Mouse (Mus musculus) limb, embryonic 14.5 days (tissue): ENCODE measurements around the gene Oaf. TPM values are rescaled to one million over a fixed set of nuclear protein-coding genes. Genes with fewer than 3 reads are reported as not detected.
A peak's percentile ranks its signal among the peaks of the same experiment; 100 is the strongest.

Experiments used
- ATAC-seq: fragments of 200-750 bp; cut with Nextera tagmentation; 2 replicates; pipeline ENCODE4 v1.8.0; 2017; ENCODE audit warnings: low read depth, moderate number of reproducible peaks, moderate TSS enrichment; ENCODE audit not compliant: low FRiP score
- DNase-seq: peaks from one replicate; pipeline ENCODE4 v3.0.0-alpha.2; 2015; ENCODE audit warnings: low spot score
- H3K27ac ChIP-seq: fragments of 300-500 bp; sonication (generic); replicated peaks from 2 replicates; pipeline ENCODE4 v1.5.1; 2014; ENCODE audit warnings: low read depth, mild to moderate bottlenecking, low read length, moderate library complexity, mixed read lengths
- H3K27me3 ChIP-seq: fragments of 300-500 bp; sonication (generic); 2 replicates; pipeline ENCODE4 v1.6.1; 2014; ENCODE audit warnings: low read length, mixed read lengths; ENCODE audit not compliant: control insufficient read depth, insufficient read depth
- H3K36me3 ChIP-seq: fragments of 300-500 bp; sonication (generic); 2 replicates; pipeline ENCODE4 v1.6.1; 2014; ENCODE audit warnings: mild to moderate bottlenecking, low read length, moderate library complexity, mixed read lengths; ENCODE audit not compliant: control insufficient read depth, insufficient read depth
- H3K4me1 ChIP-seq: fragments of 300-500 bp; sonication (generic); 2 replicates; pipeline ENCODE4 v1.6.1; 2014; ENCODE audit warnings: antibody characterized with exemption, low read length, mixed read lengths; ENCODE audit not compliant: control insufficient read depth, insufficient read depth
- H3K4me2 ChIP-seq: fragments of 300-500 bp; sonication (generic); replicated peaks from 2 replicates; pipeline ENCODE4 v1.6.1; 2014; ENCODE audit warnings: low read depth, mild to moderate bottlenecking, low read length, moderate library complexity; ENCODE audit not compliant: severe bottlenecking
- H3K4me3 ChIP-seq: fragments of 300-500 bp; sonication (generic); replicated peaks from 2 replicates; pipeline ENCODE4 v1.5.1; 2014; ENCODE audit warnings: low read length
- H3K9ac ChIP-seq: fragments of 300-500 bp; sonication (generic); 2 replicates; pipeline ENCODE4 v1.6.1; 2014; ENCODE audit warnings: mild to moderate bottlenecking, low read depth, low read length, moderate library complexity; ENCODE audit not compliant: severe bottlenecking
- H3K9me3 ChIP-seq: fragments of 300-500 bp; sonication (generic); 2 replicates; pipeline ENCODE4 v1.6.1; 2016; ENCODE audit warnings: low read length; ENCODE audit not compliant: control insufficient read depth
- POLR2A ChIP-seq: fragments of 200-500 bp; IDR thresholded peaks from 2 replicates; pipeline ENCODE4 v1.8.0; 2012; ENCODE audit warnings: inconsistent platforms, mild to moderate bottlenecking, moderate library complexity, borderline replicate concordance; ENCODE audit not compliant: insufficient read depth, insufficient read length; ENCODE audit errors: extremely low read depth
- WGBS: fragments of 180-500 bp; shearing (Covaris S2); extraction: QIAGEN DNeasy Blood & Tissue Kit; methylation state at CpG from one replicate; pipeline ENCODE4 v1.1.7; 2014; 5-methylcytosine and 5-hydroxymethylcytosine counted together
- polyA plus RNA-seq, 2 experiments: library from polyadenylated mRNA; depleted of rRNA in 1 of 2; stranded (reverse) in 1 of 2; unstranded in 1 of 2; fragments of >200 nt; fragmentation: Nextera tagmentation in 1 of 2; extraction: Ambion mirVana in 1 of 2; gene quantifications; 2 replicates each; pipeline versions ENCODE4 v1.2.1 to v1.2.3; 2012 to 2014

Gene Oaf
- polyA plus RNA-seq, 2 experiments = 145 to 154 TPM

DNA sequence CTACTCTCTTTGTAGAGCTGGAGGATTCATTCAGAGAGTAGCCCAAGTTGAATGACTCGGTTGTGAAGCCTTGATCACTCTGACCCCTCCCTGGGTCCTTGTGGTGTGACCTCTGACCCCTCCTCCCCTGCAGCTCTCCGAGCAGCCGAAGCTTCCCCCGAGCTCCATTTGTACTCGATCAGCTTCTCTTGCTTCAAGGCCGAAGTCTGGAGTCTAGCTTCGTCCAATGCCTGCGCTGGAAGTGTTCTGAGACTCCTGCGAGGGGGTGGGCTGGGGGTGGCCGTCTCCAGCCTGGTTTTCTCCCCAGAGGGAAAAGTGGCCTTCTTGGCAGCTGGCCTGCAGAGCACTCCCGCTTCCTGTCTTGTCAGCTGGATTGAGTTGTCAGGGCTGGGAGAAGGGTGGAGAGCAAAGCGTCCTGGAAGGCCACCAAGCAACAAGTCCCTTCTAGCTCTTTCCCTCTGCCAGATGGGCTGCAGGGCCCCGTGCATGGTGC is 29.5 kb downstream of the Oaf start, which contains the start of gene Pou2f3:
Gene Pou2f3 (minus strand): TSS at position 180 of the 493 bp plus-strand sequence.
- ATAC-seq (no peak), DNase-seq (peak; percentile 44)
- H3K4me3 ChIP-seq = no peak within 1 kb of the TSS
- H3K27me3 ChIP-seq = peaks cover 13% of the 10 kb centered on the region
- no peak for TF ChIP-seq POLR2A
- 7% methylated on average over 13 of the region's 13 CpGs for WGBS
- H3K4me1 ChIP-seq = peaks cover 18% of the 10 kb centered on the region
- no peaks in the 10 kb centered on the region for H3K9me3 ChIP-seq
- H3K27ac ChIP-seq = 0 out of 2 replicates have a peak within 1 kb of the TSS, but pooled peaks have one; percentile 13
- H3K36me3 ChIP-seq = no peaks in the 10 kb centered on the region
- peak within 1 kb of the TSS; percentile 25; the same call in 1 of the 2 replicates for H3K4me2 ChIP-seq
- peak within 1 kb of the TSS; percentile 12; the same call in 1 of the 2 replicates for H3K9ac ChIP-seq

GRCm38 (mm10) chr9:43206022-43206390 is 33.7 kb downstream of the Oaf start:
- ATAC-seq (no peak), DNase-seq (no peak)
- peaks cover 22% of the 10 kb centered on the region for H3K4me1 ChIP-seq
- WGBS = 4% methylated on average over 12 of the region's 15 CpGs
- no peaks in the 10 kb centered on the region for H3K9me3 ChIP-seq
- no peak for TF ChIP-seq POLR2A
- peak overlapping the region; percentile 36; the same call in 1 of the 2 replicates for H3K9ac ChIP-seq
- peak overlapping the region; percentile 62 for H3K4me2 ChIP-seq
- no peaks in the 10 kb centered on the region for H3K36me3 ChIP-seq
- H3K27ac ChIP-seq = no peak overlapping the region
- peak overlapping the region; percentile 36 for H3K4me3 ChIP-seq
- peaks cover 25% of the 10 kb centered on the region for H3K27me3 ChIP-seq

DNA sequence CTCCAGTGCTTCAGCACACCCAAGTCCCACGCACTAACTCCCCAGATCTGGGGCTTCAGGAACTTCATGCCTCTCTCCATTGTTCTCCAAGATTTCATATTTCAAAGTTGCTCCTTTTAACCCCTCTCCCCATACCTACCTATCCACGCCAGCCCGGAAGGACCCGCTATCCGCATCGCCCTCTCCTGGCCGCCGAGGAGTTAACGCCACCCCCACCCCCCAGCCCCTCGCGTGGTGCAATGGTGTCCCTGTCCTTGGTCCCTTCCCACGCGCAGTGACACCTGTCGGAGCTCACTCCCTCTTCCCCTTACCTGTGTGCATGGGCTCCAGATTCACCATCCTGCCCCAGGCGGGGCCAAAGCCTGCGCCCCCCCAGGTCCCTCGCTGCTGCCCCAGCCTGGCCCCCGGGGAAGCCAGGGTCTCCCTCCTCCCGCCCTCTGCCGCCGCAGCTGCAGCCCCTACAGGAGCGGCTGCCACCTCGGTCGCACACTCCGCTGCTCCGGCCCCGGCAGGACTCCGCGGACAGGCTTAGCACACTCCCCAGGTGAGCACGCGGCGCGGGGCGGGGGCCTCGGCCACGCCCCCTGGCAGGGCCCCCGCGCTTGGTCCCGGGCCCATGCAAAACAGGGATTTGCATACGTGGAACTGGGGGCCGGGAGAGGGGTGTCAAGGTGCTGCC is 34.2 kb downstream of the Oaf start:
- peaks cover 25% of the 10 kb centered on the region for H3K27me3 ChIP-seq
- TF ChIP-seq POLR2A = no peak
- H3K4me3 ChIP-seq = peak overlapping the region; percentile 36
- H3K4me1 ChIP-seq = peaks cover 18% of the 10 kb centered on the region
- no peaks in the 10 kb centered on the region for H3K36me3 ChIP-seq
- peak overlapping the region; percentile 36; the same call in 1 of the 2 replicates for H3K9ac ChIP-seq
- WGBS = 2% methylated on average over 33 of the region's 41 CpGs
- peak overlapping the region; percentile 62 for H3K4me2 ChIP-seq
- no peaks in the 10 kb centered on the region for H3K9me3 ChIP-seq
- ATAC-seq (no peak), DNase-seq (no peak)
- H3K27ac ChIP-seq = no peak overlapping the region

DNA sequence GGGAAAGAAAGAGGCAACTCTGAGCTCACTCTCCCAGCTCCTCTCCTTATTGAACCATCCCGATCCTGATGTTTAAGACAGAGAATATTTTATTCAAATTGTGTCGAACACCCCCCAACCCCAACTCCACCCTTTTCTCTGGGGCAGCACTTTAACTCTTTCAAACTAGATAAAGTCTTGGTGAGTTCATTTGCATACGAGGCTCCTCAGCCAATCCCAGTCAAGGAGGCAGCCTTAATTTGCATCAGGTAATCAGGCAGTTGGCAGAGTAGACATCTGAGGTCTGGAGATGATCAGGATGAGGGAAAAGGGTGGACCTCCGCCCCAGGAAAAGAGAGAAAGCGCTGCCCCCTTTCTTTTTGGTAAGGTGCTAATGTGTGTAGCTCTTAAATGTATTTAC is 39.5 kb downstream of the Oaf start:
- DNase-seq = no peak
- Histone ChIP-seq H3K27ac (no peak overlapping the region), H3K36me3 (no peaks in the 10 kb centered on the region), H3K9ac (no peak overlapping the region), H3K27me3 (peaks cover 12% of the 10 kb centered on the region), H3K4me3 (no peak overlapping the region), H3K9me3 (no peaks in the 10 kb centered on the region), H3K4me2 (peak overlapping the region; percentile 23; the same call in 1 of the 2 replicates), H3K4me1 (peaks cover 6% of the 10 kb centered on the region)
- no peak for TF ChIP-seq POLR2A
- no peak for ATAC-seq
- 6% methylated on average over 5 of the region's 5 CpGs for WGBS

GRCm38 (mm10) chr9:43194001-43194400 is 45.7 kb downstream of the Oaf start:
- H3K36me3 ChIP-seq = no peaks in the 10 kb centered on the region
- H3K27me3 ChIP-seq = no peaks in the 10 kb centered on the region
- DNase-seq (no peak), ATAC-seq (no peak)
- no peak overlapping the region for H3K4me3 ChIP-seq
- H3K27ac ChIP-seq = no peak overlapping the region
- H3K9me3 ChIP-seq = no peaks in the 10 kb centered on the region
- no peak for TF ChIP-seq POLR2A
- no peak overlapping the region for H3K4me2 ChIP-seq
- no peak overlapping the region for H3K9ac ChIP-seq
- no peaks in the 10 kb centered on the region for H3K4me1 ChIP-seq
- WGBS = 13% methylated on average over 9 of the region's 9 CpGs
